Mouse (Mus musculus) spleen, adult 2 months (tissue): ENCODE data around the gene Grip2.

Experiments used
- CTCF ChIP-seq: fragments of 200-500 bp; IDR thresholded peaks from 2 replicates; pipeline ENCODE4 v1.5.1; 2011; ENCODE audit warnings: mild to moderate bottlenecking, inconsistent platforms; ENCODE audit not compliant: insufficient read depth, insufficient read length, insufficient replicate concordance; ENCODE audit errors: extremely low read depth
- POLR2A ChIP-seq: fragments of 200-500 bp; IDR thresholded peaks from 2 replicates; pipeline ENCODE4 v1.6.1; 2011; ENCODE audit warnings: low read depth, low read length, inconsistent platforms

- no peak for TF ChIP-seq POLR2A
- no peak for TF ChIP-seq CTCF
Observed at GRCm38 (mm10) chr6:91715988-91716810, 110.9 kb downstream of the Grip2 start.
